Mouse (Mus musculus) left cerebral cortex, adult 11 months (tissue): ENCODE results near the gene Tnni1.

Experiments used
- DNase-seq: peaks from one replicate; pipeline ENCODE4 v3.0.0; 2022; ENCODE audit warnings: low spot score

The Tnni1 gene

DNA sequence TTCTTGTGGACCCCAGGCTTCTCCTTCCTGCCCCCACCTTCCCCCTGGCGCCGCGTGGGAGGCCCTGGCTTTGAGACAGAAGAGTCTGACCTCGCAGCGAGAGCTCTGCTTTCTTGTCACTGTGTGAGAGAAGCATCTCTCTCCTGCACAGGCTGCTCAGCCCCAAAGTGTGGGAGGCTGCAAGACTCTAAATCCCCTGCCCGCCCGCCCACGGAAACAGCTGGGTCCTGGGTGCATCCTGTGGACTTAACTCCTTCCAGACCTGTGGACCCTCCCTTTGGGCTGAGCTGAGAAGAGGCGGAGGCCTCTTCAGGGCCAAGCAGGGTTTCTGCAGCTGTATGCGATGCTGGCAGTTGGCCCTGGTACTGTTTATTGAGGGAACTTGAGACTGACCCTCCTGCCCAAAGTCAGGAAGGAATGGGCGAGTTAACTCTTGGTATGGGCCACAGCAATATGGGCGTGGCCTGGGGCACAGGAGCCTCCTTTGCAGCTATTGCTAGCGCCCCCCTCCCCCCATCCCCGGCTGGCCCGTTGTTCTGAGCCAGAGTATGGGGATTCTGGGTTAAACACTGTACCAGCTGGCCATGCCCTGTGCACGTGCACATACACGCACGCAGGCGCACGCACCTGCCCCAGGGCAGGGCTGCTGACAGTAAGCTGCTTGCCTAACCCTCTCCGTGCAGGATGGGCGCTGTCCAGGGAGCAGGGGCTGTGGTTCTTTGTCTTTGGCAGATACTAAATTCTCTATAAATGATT is at the start of gene Tnni1:
TSS of gene Tnni1 (plus strand) at position 655 of the 756 bp plus-strand sequence.
- DNase-seq, result no peak

DNA sequence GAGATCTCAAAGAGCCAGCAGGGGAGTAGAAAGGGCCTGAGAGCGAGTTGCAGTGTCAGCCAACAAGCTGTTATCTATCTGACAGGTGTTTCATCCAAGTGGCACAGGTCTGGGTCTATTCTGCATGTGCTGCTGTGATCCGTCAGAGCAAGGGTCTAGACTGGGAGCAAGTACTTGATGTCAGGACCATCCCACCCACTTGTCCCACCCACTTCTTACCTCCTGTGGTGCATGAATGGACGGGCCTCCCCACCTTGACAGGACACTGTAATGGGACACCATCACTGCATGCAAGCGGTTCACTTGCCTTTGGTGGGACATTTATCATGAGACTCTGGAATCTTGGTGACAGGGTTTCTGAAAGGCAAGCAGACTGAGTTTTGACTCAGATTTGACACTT is 49.4 kb upstream of the Tnni1 start:
- no peak for DNase-seq

DNA sequence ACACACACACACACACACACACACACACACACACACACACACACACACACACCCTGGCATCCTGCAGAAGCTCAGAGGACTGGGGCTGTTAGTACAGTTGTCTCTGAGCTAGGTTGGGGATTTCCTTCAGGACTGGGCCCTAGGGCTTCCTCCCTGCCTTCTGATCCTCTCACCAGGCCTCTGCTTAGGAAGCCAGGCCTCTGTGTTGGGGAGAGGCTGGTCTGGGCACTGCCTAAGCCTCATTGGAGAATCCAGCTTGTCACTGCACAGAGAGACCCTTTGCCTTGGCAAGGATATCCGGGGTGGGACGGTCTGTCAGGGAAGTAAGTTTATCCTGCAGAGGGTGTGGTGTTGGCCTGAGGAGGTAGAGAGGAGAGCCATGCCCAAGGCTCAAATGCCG is 48.9 kb upstream of the Tnni1 start:
- DNase-seq, result no peak

DNA sequence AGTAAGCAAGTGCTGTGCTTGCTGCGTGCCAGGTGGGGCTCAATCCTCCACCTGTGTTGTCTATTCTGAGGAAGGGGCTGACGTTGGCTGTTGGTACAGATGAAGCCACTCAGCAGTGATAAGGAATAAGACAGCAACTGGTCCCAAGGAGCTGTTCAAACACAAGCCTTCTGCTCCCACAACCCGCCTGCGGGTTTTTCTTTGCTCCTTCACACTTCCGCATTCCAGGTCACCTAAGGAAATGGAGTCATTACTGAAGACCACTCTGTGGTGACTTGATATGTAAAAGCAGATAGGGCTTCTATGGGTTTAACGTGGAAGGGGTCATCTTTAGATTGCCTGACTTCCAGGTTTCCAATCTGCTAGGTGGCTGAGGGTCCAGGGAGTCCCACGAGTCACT is 47.8 kb upstream of the Tnni1 start:
- DNase-seq, result no peak

DNA sequence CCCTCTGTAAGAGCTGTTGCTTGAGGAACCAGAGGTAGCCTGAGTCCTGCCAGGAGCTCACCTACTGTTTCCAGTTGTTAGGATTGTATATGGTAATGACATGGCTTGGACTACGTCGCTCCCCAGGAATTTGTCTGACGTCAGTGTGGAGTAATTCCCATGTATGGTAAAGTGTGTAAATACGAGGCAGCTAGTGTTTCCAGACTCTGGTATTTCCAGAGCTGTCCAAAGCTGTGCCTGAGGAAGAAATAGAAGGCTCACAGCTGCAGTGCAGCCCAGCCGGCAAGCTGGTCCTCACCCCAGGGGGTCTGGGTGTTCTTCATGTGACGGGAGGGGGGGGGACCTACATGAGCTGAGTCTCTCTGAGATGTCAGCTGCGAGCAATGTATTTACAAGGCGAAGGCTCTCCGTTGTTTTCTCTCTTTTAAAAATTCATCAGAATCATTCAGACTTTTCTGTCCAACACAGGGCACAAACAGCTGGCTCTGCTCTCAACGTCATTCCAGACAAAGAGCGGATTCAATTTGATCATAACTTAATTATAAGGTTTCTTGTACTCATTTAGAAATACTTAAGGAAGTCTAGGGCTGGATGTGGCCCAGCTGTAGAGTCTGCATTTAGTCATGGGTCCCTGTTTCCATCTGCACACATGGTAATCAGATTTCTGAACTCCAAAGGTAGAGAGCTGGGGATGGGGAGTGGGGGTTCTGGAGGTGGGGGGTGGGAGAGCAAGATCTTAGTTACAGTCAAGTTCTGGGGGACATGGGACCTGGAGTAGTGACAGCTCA is 47.1 kb upstream of the Tnni1 start:
- DNase-seq, result no peak

DNA sequence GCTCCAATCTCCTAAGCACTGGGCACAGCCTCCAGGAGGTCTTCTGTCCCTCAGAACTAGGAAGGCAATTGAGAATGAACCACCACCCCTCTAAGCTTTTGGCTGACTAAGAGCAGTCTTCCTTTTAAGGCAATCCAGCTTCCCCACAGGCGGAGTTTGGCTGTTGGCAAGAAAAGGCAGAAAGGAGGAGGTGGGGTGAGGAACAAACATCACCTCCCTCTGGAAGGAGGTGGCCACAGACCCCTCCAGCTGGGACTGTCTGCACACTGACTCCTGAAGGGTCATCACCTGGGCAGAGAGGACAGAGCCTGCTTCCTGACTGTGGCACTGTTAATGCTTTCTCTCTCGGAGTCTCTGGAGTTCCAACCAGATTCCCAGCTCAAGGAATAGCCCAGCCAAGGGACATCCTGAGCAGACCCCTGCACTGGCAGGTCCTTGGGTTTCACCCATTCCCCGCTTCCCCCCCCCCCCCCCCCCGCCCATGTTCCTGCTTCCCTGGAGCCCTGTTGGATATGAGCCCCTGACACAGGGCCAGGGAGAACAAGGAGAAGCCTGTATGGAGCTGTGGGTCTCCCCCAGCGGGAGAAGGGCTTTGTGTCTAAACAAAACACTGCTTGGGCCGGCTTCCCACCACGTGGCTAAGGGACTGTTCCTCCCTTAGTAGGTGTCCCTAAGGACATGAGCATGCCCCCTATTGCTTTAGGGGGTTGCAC is 44.9 kb upstream of the Tnni1 start:
- peak; percentile 71 for DNase-seq

DNA sequence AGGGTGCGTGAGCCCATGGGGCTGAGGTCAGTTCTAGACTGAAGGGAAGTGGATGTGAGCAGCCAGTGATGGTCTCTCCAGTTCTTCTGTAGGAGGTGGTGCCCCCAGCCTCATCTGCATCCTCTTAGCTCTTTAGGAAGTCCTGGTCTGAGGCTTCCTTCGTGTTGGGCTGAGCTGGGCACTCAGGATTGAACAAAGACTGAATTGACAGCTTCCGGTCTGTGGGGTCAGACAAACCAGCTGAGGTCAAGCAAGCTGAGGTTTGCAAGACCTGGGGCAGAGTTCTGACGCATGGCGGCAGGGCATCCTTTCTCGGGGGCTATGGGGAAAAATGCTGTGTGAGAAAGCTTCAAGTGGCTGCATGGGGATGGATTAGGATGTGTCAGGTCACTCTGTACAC is 43.8 kb upstream of the Tnni1 start:
- no peak for DNase-seq

DNA sequence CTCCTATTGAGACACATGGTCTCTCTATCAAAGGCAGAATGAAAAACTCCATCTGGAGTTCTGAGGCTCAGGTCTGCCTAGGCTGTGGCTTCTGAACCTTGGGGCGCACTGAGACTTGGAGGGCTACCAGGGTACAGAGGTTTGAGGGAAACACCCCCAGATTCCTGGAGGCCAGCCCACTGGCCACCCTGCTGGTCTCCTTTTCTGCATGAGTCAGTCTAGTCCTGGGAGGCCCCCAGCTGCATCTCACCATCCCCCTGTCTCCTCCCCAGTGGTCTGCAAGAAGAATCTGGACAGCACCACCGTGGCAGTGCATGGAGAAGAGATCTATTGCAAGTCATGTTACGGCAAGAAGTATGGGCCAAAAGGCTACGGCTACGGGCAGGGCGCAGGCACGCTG is 34.2 kb upstream of the Tnni1 start:
- DNase-seq, result no peak

DNA sequence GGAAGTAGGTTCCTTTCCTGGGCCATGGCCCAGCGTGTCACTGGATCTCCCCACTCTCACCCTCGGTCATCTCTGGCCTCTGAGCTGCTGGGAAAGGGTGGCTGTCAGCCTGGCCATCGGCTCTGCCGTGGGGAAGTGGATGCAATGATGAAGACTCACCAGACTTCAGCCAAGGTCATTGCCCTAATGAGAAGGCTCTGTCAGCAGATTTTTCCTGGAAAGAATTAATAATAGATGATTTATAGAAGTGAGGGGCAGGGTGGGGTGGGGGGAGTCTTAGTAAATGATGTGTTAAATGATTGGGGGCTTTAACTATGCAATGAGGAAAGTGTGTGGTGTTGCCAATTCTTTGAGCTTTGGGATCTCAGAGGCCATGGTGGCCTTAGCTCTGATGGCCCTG is 33.0 kb upstream of the Tnni1 start:
- no peak for DNase-seq

DNA sequence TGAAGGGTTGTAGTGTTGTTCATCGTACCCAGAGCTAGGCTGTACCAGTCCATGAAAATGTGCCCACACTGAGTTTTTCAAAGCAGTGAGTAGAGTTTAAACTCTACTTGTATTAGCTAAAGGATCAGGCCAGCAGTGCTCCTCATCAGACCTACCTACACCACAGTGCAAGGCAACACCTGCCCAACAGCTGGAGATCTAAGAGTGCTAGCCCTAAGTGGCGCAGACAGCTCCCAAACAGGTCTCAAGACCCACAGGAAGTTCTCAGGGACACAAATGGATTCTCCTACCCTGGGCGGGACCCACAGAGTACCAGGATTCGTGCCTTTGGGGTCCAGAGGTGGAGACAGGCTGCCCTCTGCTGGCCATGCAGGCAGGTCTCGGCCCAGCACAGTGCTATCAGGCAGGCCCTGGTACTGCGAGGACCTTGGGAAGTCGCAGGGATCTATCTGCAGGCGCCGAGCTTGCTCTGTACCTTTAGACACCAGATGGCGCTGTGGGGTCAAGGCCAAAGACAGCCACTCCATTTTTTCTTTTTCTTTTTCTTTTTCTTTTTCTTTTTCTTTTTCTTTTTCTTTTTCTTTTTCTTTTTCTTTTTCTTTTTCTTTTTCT is 26.4 kb upstream of the Tnni1 start:
- peak; percentile 88 for DNase-seq

DNA sequence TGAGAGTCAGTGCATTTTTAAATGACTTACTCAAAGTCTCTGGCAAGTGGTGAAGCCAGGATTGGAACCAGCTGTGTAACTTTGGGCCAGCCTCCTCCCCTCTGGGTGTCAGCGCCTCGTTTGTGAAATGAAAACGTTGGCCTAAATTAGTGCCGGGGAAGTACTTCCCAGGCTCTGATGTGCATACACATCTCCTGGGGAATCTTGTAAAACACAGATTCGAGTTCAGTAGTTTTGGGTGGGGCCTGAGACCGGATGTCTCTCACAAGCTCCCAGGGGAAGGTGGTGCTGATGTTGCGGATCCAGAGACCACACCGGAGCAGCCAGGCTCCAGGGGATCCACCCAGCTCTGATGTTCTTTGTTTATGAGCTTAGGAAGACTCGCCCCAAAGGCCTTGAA is 23.9 kb upstream of the Tnni1 start:
- no peak for DNase-seq

DNA sequence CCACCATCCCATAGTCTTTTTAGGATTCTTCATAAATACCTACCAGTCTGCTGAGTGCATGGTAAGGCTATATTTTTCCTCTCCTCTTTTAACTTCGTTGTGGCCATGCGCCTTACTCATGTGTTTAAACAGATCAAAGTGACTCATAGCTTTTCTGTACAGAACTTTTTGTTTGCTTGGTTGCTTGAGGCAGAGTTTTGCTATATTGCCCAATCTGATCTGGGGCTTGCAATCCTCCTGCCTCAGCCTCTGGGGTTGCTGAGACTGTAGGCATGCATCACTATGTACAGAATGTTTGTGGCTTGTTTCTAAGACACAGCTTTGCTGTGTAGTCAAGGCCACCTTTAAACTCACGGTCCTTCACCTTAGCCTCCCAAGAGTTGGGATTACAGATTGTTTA is 23.3 kb upstream of the Tnni1 start:
- no peak for DNase-seq

DNA sequence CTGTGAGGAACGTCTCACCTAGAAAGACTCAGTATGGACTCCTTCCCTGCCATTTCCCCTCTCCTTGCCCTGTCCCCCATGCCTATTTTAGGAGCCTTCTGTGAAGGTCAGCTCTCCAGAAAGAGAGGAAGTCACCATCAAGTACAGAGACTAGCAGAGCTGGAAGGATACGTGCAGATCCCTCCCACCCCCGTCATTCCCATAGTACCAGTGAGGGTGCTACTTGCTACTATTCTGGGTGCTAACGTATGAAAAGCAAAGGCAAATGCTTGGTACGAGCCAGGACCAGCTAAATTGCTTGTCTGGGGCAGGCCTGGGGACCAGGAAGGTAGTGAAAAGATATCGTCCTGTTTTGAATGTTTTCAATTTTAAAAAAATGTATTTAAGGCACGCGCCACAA is 21.9 kb upstream of the Tnni1 start:
- DNase-seq, result no peak

DNA sequence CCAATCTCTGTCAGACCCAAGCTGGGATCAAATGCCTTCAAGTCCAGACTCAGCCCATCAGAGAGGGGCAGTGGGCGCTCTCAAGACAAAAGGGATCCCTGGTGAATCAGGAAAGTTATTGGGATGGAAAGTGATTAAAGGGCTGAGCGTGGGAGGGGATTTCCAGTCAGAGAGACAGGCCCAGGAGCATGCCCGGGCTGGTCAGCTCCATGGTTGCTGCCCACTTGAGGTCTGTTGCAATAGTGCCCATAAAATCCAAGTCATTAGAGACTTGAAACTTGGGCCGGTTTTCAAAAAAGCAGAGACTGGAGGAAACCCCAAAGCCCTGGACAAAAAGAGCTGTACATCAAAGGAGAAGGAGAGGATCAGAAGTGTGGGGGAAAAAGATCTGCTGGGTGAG is 19.5 kb upstream of the Tnni1 start:
- DNase-seq, result no peak

DNA sequence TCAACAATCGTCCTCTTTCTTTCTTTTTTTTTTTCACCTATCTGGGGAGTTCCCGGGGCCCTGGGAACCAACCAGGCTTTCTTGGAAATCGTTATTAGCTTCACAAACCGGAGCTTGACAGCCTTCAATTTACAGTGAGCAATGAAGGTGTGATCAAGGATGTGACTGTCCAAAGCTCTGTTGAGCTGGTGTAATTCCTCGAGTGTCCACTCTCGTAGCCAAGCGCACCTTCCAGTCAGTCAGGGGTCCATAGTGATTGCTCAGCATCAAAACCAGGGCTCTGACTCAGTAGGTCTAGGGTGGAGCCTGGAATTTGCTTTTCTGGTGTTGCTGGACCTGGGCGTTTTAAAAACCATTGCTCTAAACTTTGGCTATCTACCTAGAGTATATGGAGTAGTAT is 19.0 kb upstream of the Tnni1 start:
- DNase-seq, result no peak

DNA sequence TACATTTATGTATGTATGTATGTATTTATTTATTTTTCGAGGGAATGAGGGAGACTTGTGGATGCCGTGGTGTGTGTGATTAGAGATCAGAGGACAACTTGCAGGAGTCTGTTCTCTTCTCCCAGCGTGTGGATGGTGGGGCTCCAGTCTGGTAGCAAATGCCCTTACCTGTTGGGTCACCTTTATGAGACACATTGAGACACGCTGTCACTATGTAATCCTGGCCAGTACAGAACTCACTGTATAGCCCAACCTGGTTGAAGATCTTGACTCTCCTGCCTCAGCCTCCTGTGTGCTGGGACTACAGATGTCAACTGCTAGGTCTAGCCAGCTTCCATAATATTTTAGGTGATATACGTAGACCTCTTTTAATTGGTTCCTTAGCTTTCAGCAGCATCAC is 17.5 kb upstream of the Tnni1 start:
- no peak for DNase-seq

DNA sequence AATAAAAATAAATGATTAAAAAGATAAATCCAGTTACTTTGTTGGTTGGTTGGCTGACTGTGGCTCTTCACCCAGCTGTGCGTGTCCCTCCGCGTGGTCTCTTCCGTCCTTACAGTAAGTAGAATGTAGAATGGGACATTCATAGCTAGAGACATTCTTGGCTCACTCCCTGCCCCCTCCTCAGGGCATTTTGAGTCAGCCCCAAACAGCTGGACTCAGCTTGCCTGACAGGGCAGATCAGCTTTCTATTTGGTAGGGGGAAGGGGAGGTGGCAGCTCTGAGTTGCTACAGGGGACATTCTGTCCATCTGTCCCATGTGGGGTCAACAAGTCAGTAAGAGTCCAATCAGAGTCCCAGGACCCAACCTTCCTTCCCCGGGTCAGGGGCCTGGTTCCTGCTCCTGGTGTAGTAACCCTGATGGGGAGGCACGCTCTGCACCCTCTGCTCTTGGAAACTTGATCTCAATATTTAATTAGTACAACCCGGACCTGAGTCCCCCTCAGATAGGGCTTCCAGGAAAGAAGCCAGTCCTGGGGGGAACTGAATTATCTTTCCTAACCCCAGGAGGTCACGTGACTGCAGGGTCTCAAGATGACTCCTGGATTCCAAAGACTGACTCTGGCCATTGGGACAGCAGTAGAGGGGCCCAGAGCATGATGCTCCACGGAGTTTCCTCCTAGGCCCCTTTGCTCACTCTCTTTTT is 15.6 kb upstream of the Tnni1 start:
- DNase-seq, result no peak

DNA sequence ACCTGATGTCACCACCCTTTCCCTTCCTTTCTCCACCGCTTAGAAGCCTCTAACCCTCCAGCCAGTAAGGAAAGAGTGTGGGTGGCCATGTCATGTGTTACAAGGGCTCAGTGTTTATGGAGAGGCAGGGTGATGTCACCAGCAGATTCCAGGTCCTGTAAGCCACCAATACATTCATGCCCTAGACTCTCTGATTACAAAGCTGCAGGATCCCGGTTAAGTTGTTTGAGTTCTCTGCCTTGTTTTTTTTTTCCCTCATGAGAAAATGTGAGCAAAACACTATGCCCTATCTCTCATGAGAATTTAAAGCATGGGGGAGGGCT is 15.1 kb upstream of the Tnni1 start:
- DNase-seq, result no peak

DNA sequence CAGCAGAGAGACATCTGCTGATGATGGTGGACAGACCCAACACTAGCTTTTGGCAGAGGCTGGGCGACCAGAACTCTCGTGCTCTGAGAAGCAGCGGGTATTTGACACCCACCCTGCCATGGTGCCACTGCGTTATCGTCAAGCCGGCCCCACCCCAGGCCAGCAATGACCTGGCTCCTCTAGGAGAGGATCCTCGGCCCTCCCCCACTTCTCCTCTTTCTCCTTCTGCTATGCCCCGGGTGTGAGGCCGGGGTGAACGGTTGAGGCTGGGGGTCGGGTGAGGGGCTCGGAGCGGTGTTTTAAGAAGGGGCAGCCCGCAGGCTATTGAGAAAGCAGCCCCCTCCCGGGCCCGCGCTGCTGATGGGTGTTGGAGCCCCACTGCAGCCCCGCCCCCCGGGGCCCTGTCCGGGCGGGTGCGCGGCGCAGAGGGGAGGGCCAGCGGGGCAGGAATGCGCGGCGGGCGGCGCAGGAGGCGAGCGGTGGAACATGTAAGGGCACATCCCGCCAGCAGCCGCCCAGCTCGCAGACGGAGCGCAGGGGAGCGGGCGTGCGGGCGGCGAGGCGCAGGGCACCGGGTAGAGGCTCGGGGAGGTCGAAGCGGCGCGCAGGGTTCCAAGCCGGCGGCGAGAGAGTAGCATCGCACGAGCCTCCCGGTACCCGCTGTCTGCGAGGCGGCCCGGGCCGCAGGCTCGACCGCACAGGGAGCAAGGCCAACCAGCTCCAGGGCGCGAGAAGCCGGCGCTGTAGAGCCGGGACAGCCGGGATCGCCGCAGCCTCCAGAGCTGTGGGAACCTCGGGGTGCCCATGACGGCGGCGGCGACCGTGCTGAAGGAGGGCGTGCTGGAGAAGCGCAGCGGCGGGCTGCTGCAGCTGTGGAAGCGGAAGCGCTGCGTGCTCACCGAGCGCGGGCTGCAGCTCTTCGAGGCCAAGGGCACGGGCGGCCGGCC is 13.3 kb upstream of the Tnni1 start, which contains the start of gene Phlda3:
TSS of gene Phlda3 (plus strand) at position 475 of the 947 bp plus-strand sequence.
- DNase-seq, result no peak

DNA sequence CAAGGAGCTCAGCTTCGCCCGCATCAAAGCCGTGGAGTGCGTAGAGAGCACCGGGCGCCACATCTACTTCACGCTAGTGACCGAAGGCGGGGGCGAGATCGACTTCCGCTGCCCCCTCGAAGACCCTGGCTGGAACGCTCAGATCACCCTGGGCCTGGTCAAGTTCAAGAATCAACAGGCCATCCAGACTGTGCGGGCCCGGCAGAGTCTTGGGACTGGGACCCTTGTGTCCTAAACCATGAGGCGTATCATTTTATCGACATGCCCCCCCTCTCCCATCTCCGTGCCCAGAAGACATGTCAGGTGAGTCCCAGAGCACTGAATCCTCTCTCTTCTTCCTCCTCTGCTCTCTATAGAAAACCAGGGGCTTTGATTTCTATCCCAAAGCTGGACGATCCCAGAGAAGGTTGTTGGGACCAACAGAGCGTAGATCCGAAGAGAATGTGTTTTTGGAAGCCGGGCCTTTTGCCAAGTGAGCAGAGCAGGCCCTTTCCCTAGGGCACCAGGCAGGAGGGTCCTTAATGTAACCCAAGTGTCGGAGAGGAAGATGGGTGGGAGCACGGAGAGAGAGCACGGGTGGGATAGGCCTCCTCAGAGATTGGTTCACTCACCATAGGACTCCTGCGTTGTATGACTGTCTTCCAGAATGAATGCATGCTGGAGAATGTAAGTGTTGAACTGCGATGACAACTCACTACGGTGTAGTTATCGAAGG is 12.5 kb upstream of the Tnni1 start:
- DNase-seq, result no peak
